Mouse (Mus musculus) megakaryocyte progenitor cell, adult 5-6 weeks (primary cell): Measurements from ENCODE around the gene Ankrd23. TPM values are rescaled to one million over a fixed set of nuclear protein-coding genes. Genes with fewer than 3 reads are reported as not detected.

ENCODE experiments used
- total RNA-seq, 2 experiments: library from RNA; stranded (forward) in 1 of 2; stranded (reverse) in 1 of 2; fragments of 157-497, 149-512 nt in 1 of 2; fragments of 200-1000 nt in 1 of 2; gene quantifications; 2 replicates each; pipeline versions ENCODE4 v1.2.3 to v1.2.4; 2015 to 2017

The Ankrd23 gene
- total RNA-seq, 2 experiments from 2014 or later = 1.3 to 4.8 TPM

Other genes with a start within 250 kb of the Ankrd23 start
- gene Arid5a, start 229.2 kb downstream of the Ankrd23 start, total RNA-seq (2015) = 13.2 and 13.8 TPM in 2 replicates
- gene Arid5a, start 229.2 kb downstream of the Ankrd23 start, total RNA-seq (2017) = 24.9 and 29.5 TPM in 2 replicates
- 14.0 and 15.1 TPM in 2 replicates for gene Kansl3, start 167.7 kb downstream of the Ankrd23 start, total RNA-seq (2015)
- 31.7 and 46.5 TPM in 2 replicates for gene Kansl3, start 167.7 kb downstream of the Ankrd23 start, total RNA-seq (2017)
- gene Fer1l5, start 164.6 kb downstream of the Ankrd23 start, total RNA-seq (2015) = not detected in 2 replicates
- 0.04 and 0.30 TPM in 2 replicates for gene Fer1l5, start 164.6 kb downstream of the Ankrd23 start, total RNA-seq (2017)
- gene Lman2l, start 91.6 kb downstream of the Ankrd23 start, total RNA-seq (2015) = 17.0 and 23.0 TPM in 2 replicates
- gene Lman2l, start 91.6 kb downstream of the Ankrd23 start, total RNA-seq (2017) = 6.5 and 7.1 TPM in 2 replicates
- gene Cnnm4, start 65.3 kb downstream of the Ankrd23 start, total RNA-seq (2015) = 10.0 and 12.1 TPM in 2 replicates
- 7.0 and 8.4 TPM in 2 replicates for gene Cnnm4, start 65.3 kb downstream of the Ankrd23 start, total RNA-seq (2017)
- gene Cnnm3, start 25.0 kb downstream of the Ankrd23 start, total RNA-seq (2015) = 13.0 and 15.2 TPM in 2 replicates
- gene Cnnm3, start 25.0 kb downstream of the Ankrd23 start, total RNA-seq (2017) = 8.0 and 13.0 TPM in 2 replicates
- 0.62 and 0.83 TPM in 2 replicates for gene Gm42417, start 2.5 kb upstream of the Ankrd23 start, total RNA-seq (2015)
- gene Gm42417, start 2.5 kb upstream of the Ankrd23 start, total RNA-seq (2017) = 3.1 TPM in 1 of 2 replicates, not detected in the other
- 4.6 and 4.9 TPM in 2 replicates for gene Ankrd39, start 10.6 kb upstream of the Ankrd23 start, total RNA-seq (2015)
- gene Ankrd39, start 10.6 kb upstream of the Ankrd23 start, total RNA-seq (2017) = 5.4 and 7.3 TPM in 2 replicates
- 0.42 and 0.66 TPM in 2 replicates for gene Sema4c, start 21.5 kb upstream of the Ankrd23 start, total RNA-seq (2015)
- gene Sema4c, start 21.5 kb upstream of the Ankrd23 start, total RNA-seq (2017) = 0.64 and 1.00 TPM in 2 replicates
- not detected in 2 replicates for gene Fam178b, start 146.3 kb upstream of the Ankrd23 start, total RNA-seq (2015)
- gene Fam178b, start 146.3 kb upstream of the Ankrd23 start, total RNA-seq (2017) = not detected in 2 replicates
- 534 and 624 TPM in 2 replicates for gene Cox5b, start 154.6 kb upstream of the Ankrd23 start, total RNA-seq (2015)
- gene Cox5b, start 154.6 kb upstream of the Ankrd23 start, total RNA-seq (2017) = 550 and 674 TPM in 2 replicates
- gene 4933424G06Rik, start 173.3 kb upstream of the Ankrd23 start, total RNA-seq (2015) = not detected in 2 replicates
- gene 4933424G06Rik, start 173.3 kb upstream of the Ankrd23 start, total RNA-seq (2017) = not detected in 2 replicates
- gene Actr1b, start 177.5 kb upstream of the Ankrd23 start, total RNA-seq (2015) = 21.5 and 22.7 TPM in 2 replicates
- 55.0 TPM in 2 replicates for gene Actr1b, start 177.5 kb upstream of the Ankrd23 start, total RNA-seq (2017)
- gene Zap70, start 224.9 kb upstream of the Ankrd23 start, total RNA-seq (2015) = 0.10 and 0.37 TPM in 2 replicates
- gene Zap70, start 224.9 kb upstream of the Ankrd23 start, total RNA-seq (2017) = not detected in 2 replicates